Mouse (Mus musculus) kidney, adult 11 months (tissue): ENCODE measurements around the gene Gclm.
"Not testable (repeated sequence)": the region's sequence is repeated elsewhere in the genome, so short reads cannot be mapped to it uniquely, and the experiment has no call there.

Experiments used
- DNase-seq: peaks from one replicate; pipeline ENCODE4 v3.0.0; 2022

Gene Gclm

DNA sequence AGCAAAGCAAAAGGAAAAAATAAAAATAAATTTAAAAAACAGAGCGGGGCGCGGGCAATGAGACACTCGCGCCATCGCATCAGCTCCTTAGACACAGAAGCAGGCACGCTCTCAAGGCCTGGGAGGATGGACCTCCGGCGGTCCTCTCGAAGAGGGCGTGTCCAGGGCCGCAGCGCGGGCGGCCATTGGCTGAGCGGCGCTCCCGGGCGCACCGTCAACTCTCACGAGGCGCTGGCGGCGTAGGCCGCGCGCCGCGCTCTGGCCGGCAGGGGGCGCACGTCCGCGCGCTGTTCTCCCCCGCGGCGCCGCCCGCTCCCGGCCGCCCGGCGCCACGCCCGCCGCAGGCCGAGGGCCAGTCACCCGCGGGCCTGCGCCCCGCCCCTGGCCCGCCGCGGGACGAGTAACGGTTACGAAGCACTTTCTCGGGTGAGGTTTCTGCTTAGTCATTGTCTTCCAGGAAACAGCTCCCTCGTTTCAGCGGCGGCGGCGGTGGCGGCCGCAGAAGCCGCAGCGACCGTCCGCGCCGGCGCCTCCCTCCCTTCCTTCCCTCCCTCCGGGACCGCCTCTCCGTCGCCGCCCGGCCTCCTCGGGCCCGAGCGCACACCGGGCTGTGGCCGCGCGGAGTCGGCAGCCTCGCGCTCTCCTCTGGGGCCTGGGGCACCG is at the start of gene Gclm:
Gene Gclm, plus strand, starts transcription at position 343 of the 663 bp plus-strand sequence.
- DNase-seq = peak; percentile 94

DNA sequence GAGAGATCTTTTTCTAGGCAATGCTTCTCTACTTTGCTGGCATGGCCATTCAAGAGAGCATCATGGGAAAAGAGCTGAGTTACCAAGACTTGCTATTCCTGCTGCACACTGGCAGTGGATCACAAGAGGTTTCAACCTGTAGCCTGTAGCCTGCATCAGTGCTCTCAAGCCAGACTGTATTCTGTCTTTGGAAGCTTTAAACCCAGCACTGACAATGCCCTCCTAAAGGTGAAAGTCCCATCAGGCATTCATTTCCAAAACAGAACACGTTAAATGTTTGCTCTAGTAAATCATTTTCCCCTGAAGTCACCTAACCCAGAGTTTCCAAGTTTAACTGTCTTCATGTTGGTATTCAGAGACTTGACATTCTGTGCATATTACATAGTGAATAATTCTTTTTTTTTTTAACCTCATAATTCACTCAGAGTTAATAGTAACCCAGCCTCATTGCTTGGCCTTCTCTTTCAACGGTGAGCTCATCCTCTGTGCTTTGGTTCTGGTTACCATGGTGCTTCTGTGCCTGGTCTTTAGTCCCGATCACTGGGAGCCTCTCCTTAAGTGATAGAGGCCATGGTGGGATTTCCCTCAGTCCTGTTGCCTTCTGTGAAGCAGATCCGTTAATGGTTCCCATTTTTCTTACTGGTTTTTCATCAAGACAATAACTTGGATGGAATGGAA is 48.6 kb upstream of the Gclm start:
- peak; percentile 76 for DNase-seq

GRCm38 (mm10) chr3:122198532-122198931 is 46.8 kb upstream of the Gclm start:
- no peak for DNase-seq

- DNase-seq = peak; percentile 86
Measured at GRCm38 (mm10) chr3:122198966-122199381, 46.4 kb upstream of the Gclm start.

DNA sequence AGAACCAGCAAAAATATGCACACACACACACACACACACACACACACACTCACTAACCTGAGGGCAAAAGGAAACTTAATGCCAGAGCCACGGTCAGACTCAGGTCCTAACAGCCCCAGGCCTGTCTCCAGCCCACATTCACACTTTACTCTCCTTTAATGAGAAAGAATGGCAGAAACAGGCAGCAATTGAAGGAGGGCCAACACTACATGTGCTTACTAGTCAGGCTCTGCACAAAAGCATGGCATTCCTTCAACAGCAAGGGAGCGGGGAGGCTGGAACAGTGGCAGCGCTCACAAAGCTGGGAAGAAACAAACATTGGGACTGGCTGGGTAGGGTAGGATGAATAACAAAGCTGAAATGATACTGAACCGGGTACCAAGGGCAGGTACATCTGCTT is 45.8 kb upstream of the Gclm start:
- DNase-seq = no peak

DNA sequence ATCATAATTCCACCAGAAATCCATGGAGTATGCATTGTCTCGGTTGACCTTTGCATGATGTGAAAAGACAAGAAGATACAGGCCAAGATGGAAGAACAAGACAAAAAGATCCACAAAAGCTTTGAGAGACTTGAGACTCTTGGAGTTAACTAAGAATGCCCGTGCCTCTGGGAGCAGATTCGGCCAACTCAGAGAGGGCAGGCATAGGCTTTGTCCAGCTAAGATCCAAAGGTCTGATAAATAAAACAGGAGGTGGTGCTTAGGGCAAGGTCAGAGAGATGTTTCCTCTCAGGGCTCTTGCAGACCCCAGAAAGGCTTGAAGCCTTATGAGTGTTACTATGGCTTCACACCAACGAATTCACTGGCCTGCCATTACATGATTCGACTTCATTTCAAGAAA is 45.3 kb upstream of the Gclm start:
- peak; percentile 47 for DNase-seq

DNA sequence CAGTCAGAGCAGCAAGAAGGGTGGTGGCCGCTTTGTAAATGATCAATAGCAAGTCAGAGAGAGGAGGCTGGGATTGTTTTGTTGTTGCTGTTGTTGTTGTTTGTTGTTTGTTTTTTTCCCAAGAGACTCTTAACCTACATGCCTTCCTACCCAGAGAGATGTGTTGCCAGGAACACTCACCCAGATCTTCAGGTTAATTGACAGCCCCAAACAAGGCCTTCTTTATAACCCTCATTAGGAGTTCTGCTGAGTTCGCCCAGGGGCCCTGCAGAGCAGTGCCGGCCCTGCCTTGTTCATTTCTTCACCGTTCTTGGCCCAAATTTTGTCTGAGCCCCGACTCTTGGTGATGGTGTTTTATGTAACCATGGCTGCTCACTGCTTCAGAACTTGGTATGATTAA is 44.9 kb upstream of the Gclm start:
- DNase-seq = no peak

DNA sequence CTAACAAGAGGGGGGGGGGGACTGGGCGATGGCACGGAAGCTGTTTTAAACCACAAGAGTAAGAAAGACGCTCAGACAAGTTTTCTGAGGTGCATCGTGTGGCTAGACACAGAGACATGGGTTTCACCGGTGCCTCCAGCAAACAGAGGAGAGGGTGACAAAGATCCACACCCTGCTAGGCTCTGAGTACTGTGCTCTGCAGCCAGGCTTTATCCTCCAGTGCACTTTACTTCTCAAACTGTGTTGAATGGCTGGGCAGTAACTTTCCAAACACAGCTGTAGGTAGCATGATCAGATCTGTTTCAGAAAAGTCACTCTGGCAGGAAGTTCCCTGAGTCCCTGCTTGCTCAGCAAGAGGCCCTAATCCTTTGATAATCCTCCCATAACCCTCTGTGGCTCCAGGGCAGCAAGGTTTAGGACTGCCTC is 43.0 kb upstream of the Gclm start:
- DNase-seq = no peak

DNA sequence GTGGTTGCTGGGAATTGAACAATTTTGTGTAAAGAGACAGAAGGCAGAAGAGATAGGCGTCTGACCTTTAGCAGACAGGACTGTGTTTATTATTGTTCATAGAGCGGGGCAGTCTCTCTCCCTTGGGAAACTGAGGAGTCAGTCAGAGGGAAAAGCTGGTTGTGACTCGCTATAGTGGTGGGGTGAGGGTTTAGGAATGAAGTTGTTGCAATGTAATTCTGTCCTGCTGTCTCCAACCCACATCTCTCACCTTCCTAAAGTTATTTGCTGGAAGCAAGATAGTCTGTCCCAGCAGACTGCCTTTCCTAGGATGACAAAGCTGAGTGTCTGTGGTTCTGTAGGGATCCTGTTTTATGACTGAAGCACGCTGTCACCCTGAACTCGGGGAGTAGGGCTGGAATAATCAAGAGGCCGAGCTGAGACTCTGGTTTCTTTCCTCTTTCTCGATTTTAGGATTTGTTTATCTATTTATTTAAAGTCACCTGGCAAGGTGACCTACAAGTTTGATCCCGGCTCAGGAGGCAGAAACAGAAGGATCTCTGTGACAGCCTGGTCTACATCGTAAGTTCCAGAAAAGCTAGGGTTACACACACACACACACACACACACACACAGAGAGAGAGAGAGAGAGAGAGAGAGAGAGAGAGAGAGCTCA is 41.6 kb upstream of the Gclm start:
- DNase-seq = no peak

DNA sequence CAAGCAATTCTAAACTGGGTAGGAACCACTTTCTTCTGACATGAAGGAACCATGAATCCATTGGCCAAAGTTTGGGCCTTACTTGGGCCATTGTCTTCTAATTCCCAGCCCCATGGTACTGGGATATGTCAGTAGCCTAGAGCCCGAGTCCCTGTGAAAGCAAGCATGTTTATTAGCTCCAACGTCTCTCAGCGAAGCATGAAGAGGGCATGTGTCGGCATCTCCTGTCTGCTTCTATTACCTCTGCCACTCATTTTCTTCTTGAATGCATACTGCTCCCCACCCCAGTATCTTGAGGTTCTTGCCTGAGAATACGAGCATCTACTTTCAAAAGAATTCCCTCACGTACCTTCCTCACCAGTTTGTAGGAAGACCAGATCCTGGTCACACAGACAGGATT is 39.6 kb upstream of the Gclm start:
- DNase-seq = no peak

GRCm38 (mm10) chr3:122206279-122207070 is 38.9 kb upstream of the Gclm start:
- peak; percentile 91 for DNase-seq

GRCm38 (mm10) chr3:122207766-122208165 is 37.6 kb upstream of the Gclm start:
- no peak for DNase-seq

DNA sequence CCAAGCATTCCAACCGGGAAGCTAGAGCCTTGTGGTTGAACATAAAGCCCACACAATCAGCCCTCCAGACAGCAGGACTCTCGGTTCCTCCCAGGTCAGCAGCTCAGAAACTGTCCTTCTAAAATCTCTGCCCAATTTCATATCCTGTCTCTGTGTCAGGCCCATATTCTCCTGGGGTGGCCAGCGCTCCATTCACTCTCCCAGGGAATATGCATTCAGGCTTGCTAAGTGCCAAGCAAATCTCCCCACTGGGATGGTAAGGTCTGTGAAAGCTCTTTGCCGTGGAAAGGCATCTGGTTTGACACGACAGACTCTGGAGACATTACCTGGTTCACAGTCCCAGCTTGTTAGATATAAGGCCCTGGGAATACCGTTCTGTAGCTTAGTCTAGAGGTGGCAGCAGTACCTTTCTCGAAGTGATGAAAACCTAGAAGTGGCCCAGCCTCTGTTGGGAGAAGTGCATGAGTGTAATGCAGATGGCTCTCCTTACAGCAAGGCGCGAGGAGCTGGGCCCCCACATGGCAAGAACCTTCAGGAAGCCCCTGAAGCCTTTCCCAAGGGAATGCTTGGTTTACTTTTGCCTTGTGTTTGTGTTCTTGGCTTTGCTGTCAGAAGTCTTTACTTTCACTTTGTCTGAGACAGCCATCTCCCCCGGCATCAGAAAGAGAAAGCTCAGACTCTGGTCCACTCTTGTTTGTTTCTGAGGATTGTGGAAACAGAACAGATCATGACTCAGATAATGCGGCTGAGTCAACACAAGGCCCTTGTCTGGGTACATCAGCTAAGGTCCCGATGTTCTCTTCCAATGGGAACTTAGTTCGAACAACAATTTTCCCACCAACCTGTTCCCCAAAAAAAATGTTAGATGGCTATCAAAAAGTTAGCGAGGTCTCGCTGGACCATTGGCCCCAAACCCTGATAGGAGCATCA is 36.8 kb upstream of the Gclm start:
- DNase-seq = no peak

DNA sequence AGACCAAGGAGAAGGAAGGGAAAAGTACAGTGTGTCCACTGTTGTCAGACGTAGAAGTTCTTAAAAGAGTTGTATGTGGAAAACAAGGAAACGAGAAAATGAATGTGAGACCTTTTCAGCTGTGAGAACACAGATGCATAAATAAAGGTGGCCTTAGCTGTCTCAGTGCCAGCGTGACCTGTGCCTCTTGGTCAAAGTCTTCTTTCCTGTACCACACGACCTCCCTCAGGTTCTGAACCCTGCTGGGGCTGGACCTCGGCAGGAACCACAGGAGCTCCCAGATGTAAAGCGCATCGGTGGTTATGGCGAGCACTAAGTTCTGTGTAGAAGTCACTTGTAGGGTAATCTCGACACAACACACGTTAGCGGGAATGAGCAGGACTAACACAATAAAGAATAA is 35.8 kb upstream of the Gclm start:
- peak; percentile 73 for DNase-seq

DNA sequence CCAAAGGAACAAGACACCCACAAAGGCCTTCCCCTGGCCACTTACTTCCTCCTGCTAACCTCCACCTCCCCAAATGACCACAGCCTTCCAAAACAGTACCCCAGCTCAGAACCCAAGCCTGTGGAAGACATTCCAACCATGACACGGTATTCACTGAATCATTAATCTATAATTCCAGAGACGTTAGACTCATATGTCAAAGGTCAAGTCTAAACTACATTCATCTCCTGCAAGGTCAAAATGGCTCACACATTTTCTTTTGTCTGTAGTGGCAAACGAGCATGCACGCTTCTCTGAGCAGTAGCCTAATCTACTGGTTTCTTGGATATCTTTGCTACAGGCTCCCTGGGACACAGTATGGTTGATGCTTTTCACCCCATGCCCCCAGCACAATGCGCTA is 34.9 kb upstream of the Gclm start:
- no peak for DNase-seq

DNA sequence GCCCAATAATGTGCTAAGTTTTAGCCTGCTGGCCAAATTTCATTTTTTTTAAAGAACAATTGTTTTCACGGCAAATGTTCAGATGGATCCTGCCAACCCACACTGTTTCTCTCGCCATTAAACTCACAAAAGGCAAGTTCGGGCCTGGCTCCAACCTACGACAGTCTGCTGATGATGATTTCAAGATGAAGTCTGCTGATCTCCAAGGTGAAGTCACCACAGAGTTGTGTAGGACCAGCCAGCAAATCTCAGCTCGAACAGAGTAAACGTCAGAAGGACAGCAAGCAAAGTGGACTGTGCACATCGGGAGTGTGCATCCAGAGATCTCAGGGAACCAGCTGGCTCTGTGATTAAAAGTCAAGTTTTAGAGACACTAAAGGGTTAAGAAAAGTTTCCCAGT is 34.5 kb upstream of the Gclm start:
- DNase-seq = no peak

- DNase-seq = no peak
Measured at GRCm38 (mm10) chr3:122211446-122212125, 33.8 kb upstream of the Gclm start.

DNA sequence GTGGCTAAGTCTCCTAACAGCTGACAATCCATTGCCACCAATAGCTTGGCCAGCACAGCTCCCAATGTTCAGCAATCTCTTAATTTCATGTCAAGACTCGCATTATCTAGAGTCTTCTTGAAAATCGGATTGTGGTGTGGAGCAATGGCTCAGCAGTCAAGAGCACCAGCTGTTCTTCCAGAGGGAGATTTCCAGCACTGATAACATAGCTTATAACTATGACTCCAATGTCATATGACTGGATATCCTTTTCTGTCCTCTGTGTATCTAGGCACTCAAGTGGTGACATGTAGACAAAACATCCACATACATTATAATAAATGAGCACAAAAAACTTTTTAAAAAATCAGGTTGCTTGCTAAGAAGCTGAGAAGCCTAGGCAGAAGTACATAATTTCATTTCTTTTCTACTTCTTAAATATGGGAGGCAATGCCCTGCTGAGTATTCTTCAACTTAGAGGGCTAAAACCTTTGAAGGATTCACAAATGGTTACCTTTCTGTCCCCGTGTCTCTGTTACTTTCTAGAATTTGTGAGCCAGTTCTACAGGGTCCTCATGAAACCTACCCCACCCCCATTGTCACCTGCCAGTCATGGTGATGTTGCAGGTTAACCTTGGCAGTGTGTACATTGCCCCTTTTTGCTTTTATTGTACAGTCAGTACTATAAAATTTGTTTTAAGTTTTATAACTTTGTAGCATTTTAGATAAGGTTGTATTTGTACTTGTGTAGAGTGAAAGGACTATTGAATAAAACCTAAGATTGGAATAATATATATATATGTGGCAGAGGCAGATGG is 23.9 kb upstream of the Gclm start:
- no peak for DNase-seq

DNA sequence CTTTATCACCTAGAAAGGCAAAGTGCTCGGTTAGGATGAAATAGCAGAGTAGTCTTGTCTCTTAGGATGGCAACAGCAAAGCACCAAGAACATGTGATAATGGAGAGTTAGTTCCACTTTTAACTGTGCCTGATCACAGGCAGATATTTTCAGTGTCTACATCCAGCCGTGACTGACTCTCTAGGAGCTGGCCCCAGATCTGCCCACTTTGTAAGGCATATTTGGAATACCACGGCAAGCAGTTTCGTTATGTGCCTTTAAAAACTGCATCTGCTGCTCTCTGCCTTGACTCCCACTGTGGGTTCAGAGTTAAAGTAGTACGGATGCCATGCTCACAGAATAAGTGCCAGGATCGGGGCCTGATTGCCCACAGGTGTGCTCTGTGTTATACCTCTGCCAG is 18.4 kb upstream of the Gclm start:
- DNase-seq = not testable (repeated sequence)

- DNase-seq = no peak
Measured at GRCm38 (mm10) chr3:122235772-122236171, 9.6 kb upstream of the Gclm start.

DNA sequence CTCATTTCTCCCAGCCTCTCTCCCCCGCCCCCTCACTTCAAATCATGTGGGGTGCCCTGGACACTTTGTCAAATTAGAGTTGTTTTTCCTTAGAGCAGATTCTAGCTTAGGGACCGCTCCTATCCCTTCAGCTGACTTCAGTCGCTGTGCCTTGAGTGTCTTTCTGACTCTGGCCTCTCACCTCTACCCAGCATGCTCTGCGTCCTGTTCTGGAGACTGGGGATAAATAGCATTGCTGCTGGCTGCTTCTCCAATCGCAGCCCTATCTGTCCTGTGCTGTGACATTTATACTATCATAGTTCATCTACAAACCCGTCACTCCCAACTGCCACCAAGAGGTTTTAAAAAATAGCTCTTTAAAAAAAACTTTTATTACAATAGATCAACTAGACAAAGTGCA is 2.5 kb upstream of the Gclm start:
- DNase-seq = no peak
